Mouse (Mus musculus) ovary, postnatal 14 days (tissue): ENCODE data around the gene Fam13a.
A peak's percentile ranks its signal among the peaks of the same experiment; 100 is the strongest.

ENCODE experiments used
- DNase-seq: peaks from one replicate; pipeline ENCODE4 v3.0.0; 2022; ENCODE audit warnings: low spot score

Gene Fam13a

DNA sequence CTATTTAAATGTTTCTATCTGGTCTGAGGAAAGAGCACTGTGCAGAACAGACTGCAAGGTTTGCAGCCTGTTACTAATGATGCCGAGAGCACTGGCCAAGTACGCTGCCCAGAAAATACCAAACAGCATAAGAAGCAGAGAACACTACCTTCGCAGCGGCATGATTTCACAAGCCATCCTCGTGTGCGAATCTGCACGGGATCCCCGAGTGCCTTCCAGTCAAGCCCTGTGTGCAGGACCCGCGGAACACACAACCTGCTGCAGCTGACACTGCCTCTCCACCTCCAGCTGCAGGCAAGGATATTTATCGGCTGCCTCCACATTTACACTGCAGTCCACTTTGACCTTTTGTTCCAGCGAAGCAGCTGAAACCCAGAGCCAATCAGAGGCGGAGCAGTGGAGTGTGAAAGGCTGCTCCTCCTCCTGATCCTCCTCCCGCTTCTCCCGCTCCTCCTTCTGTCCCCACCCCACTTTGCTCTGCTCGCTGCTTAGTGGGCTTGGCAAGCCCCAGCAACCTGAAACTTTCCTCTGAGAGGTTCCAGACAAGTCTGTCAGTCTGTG lies at the start of gene Fam13a:
Gene Fam13a (minus strand): TSS at position 386 of the 561 bp plus-strand sequence.
- DNase-seq: peak; percentile 62

- no peak for DNase-seq
These were observed 48.0 kb upstream of the Fam13a start for GRCm38 (mm10) chr6:59072096-59073060.

- no peak for DNase-seq
These were observed 47.3 kb upstream of the Fam13a start for GRCm38 (mm10) chr6:59071691-59072090.

GRCm38 (mm10) chr6:59068187-59068586 lies 43.8 kb upstream of the Fam13a start:
- no peak for DNase-seq

DNA sequence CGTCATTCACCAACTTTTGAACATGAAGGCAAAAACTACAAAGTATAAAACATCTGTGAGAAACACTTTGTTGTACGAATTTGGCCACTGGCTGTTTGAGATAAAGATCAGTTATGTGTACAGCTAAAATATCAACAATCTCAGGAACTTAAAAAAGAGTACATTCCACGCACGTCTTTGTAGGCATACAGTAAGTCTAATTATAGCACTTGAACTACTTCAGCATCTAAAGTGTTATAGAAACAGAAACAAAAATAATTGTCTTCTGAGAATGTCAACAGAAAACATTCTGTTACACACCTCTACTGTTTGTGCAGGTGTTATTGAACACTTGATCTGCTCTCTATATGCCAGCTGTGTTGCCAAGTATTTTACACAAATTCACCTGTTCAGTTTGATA lies 40.1 kb upstream of the Fam13a start:
- no peak for DNase-seq

- no peak for DNase-seq
These were observed 28.9 kb upstream of the Fam13a start for GRCm38 (mm10) chr6:59053232-59053631.

- DNase-seq: no peak
These were observed 15.4 kb upstream of the Fam13a start for GRCm38 (mm10) chr6:59039719-59040118.

GRCm38 (mm10) chr6:59032748-59033147 lies 8.4 kb upstream of the Fam13a start:
- DNase-seq: no peak

DNA sequence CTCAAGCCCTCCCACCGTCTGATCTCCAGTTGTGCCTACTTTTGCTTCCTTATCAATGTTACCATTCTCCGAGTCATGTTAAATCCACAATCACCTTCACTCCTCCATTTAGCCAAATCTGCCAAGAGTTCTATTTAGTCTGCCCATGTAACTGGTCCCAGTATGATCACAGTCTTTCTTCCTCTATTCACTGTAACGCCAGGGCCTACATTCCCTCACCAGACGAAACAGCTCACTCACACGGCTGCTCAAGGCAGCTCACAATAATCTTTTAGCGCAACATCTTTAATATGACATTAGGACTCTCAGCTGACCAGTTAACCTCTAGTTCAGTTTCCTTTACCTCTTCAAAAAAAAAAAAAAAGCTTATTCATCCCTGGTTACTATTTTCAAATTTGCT lies 7.2 kb upstream of the Fam13a start:
- DNase-seq: no peak

- no peak for DNase-seq
These were observed 6.3 kb upstream of the Fam13a start for GRCm38 (mm10) chr6:59030667-59031066.

DNA sequence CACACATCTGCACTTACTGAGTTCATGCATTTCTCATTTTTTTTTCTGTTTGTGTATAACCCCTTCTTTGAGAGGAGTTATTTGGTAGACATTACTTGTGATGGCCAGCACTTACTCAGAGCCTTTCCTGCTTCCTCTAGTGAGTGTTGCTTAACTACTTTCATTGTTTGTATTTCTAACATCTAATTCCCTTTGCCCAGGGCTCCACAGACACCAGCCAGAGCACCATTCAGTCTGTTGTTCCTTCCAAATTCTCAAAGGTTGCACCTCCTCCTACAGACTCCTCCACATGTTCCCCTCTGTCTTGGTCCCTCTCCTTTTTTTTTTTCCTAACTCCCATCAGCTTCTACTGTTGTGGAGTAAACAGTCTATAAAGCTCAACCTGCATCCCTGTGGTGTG lies 5.7 kb upstream of the Fam13a start:
- no peak for DNase-seq

DNA sequence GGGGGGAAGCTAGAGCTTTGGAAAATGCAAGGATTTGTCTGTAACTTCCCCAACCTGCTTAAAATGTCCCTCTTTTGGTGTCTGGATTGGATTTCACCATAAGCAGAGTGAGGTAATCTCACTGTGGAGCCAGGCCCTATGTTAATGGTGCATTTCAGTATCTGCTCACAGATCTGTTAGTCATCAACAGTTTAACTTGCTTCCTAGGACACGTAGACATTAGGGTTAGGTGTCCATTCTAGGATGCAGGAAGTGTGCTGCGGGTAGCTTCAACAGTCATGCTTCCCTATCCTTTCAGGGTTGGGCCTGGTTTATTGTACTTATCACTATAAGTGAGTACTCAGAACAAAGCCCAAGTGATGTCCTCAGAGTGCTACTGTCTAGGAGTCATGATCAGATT lies 4.5 kb upstream of the Fam13a start:
- DNase-seq: no peak

DNA sequence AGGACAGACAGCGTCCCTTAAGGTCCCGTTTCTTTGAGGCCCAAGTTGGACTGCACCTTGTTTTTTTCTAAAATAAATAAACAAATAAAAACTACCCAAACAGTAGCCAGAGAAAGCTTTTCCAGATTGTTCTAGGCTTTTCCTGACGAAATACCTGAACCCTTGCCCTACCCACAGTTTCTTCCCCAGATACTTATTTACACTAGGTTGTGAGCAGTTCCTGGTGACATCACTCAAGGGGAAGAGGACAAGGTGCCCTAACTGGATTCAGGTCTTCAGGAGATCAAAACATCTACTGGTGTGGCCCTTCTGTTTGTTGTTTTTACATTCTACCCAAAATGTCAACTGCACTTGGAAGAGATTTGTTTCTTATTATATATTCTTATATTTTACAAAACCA lies 457 bp upstream of the Fam13a start:
- no peak for DNase-seq

DNA sequence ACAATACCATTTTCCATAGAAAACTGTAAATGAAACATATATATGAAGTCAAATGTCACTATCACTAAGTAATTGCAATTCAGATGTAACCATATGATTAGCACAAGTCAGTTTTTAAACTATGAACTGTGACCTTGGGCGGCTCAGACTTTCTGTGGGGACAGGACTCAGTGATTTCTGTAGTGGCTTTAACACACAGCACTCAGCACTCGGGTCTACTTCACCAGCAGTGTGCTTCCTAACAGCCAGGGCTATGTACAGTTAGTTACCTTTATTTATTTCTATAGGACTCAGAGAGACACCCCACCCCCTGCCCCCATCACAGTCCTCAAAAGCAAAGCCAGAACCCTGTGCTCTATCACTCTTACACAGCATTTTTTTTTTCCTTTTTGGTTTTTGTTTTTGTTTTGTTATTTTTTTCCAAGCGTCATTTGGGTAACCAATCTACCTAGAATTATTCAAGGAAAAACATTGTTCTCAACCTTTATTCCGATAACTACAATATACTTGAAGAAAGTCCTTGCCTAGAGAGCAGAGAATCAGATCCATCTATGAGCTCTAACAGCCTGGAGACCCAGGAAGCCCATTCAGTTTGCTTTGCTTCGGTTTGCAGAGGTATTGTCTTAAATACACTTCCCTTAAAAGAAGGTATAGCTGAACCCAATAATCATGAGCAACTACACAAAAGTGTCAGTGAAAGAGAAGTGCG lies 740 bp downstream of the Fam13a start:
- no peak for DNase-seq

GRCm38 (mm10) chr6:59022621-59023020 lies 1.7 kb downstream of the Fam13a start:
- DNase-seq: no peak

- no peak for DNase-seq
These were observed 4.0 kb downstream of the Fam13a start for GRCm38 (mm10) chr6:59020346-59020745.

- no peak for DNase-seq
These were observed 4.5 kb downstream of the Fam13a start for GRCm38 (mm10) chr6:59019847-59020246.

GRCm38 (mm10) chr6:59016336-59016832 lies 8.0 kb downstream of the Fam13a start:
- DNase-seq: no peak

- no peak for DNase-seq
These were observed 9.6 kb downstream of the Fam13a start for GRCm38 (mm10) chr6:59014760-59015159.

DNA sequence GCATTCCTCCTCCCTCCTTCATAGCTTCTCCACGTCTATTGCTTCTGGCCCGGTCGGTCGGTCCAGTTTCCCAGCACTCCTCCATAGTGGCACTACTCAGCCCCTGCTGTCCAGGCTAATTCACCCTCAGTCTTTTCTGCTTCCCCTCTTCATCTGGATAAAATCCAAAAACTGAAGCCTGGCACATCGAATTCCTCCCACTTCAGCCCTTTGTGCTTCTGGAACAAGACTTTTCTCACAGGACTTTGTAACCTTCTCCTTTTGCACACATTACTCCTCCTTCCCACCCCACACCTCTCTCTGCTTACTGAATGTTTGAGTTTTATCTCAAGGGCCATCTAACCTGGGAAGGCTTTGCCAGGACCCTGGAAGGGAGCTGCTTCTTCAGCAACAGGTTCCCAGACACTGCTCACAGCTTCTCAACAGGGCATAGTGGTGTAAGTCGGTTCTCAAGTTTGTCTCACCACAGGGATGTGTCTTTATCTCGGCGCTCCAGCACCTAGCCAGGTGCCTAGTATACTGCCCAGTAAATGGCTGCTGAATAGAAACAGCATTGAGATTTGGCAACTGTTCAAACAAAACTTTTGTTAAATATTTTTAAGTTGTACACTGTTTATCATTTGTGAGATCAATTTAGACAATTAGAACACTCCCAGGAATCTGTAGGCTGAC lies 10.1 kb downstream of the Fam13a start:
- no peak for DNase-seq

DNA sequence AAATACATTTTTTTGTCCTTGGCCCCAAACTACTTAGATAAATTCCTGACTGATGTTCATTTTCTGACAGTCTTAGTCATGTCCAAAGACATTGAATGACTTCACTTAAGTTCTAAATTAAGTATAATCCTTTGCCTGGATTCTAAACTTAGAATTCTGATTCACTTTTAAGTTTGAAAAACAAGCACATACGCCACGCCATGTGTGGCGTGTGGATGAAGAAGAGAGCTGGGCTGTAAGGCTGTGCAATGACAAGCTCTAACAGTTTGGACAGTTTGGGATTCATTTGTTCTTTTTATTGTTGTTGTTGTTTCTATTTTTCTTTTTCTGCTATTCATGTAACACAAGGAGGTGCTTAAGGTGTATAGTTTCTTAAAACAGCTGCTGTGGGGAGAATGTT lies 13.6 kb downstream of the Fam13a start:
- DNase-seq: no peak

DNA sequence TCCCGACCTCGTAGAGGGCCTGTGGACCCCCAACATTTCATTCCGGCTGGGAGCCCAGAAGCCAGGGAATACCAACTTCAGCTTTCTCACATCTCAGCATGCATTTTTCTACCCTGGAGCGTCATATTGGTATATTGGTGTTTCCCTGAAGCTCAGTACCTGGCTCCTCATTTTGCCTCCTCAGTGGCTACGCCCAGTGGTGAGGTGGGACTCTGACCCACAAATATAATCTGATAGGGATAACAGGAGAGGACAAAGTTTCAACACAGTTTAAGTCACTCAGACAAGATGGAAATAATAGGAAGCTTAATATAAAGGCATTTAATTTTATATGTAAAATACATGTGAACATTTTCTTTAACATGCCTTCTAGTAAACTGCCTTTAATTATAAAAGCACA lies 19.7 kb downstream of the Fam13a start:
- DNase-seq: no peak
